Mouse (Mus musculus) limb, embryonic 14.5 days (tissue): Measurements from ENCODE around the gene Rslcan18. TPM values are rescaled to one million over a fixed set of nuclear protein-coding genes. Genes with fewer than 3 reads are reported as not detected.
A peak's percentile ranks its signal among the peaks of the same experiment; 100 is the strongest.

ENCODE experiments used
- ATAC-seq: fragments of 200-750 bp; cut with Nextera tagmentation; 2 replicates; pipeline ENCODE4 v1.8.0; 2017; ENCODE audit warnings: low read depth, moderate number of reproducible peaks, moderate TSS enrichment; ENCODE audit not compliant: low FRiP score
- DNase-seq: peaks from one replicate; pipeline ENCODE4 v3.0.0-alpha.2; 2015; ENCODE audit warnings: low spot score
- H3K27ac ChIP-seq: fragments of 300-500 bp; sonication (generic); replicated peaks from 2 replicates; pipeline ENCODE4 v1.5.1; 2014; ENCODE audit warnings: low read depth, mild to moderate bottlenecking, low read length, moderate library complexity, mixed read lengths
- H3K27me3 ChIP-seq: fragments of 300-500 bp; sonication (generic); 2 replicates; pipeline ENCODE4 v1.6.1; 2014; ENCODE audit warnings: low read length, mixed read lengths; ENCODE audit not compliant: control insufficient read depth, insufficient read depth
- H3K36me3 ChIP-seq: fragments of 300-500 bp; sonication (generic); 2 replicates; pipeline ENCODE4 v1.6.1; 2014; ENCODE audit warnings: mild to moderate bottlenecking, low read length, moderate library complexity, mixed read lengths; ENCODE audit not compliant: control insufficient read depth, insufficient read depth
- H3K4me1 ChIP-seq: fragments of 300-500 bp; sonication (generic); 2 replicates; pipeline ENCODE4 v1.6.1; 2014; ENCODE audit warnings: antibody characterized with exemption, low read length, mixed read lengths; ENCODE audit not compliant: control insufficient read depth, insufficient read depth
- H3K4me2 ChIP-seq: fragments of 300-500 bp; sonication (generic); replicated peaks from 2 replicates; pipeline ENCODE4 v1.6.1; 2014; ENCODE audit warnings: low read depth, mild to moderate bottlenecking, low read length, moderate library complexity; ENCODE audit not compliant: severe bottlenecking
- H3K4me3 ChIP-seq: fragments of 300-500 bp; sonication (generic); replicated peaks from 2 replicates; pipeline ENCODE4 v1.5.1; 2014; ENCODE audit warnings: low read length
- H3K9ac ChIP-seq: fragments of 300-500 bp; sonication (generic); 2 replicates; pipeline ENCODE4 v1.6.1; 2014; ENCODE audit warnings: mild to moderate bottlenecking, low read depth, low read length, moderate library complexity; ENCODE audit not compliant: severe bottlenecking
- H3K9me3 ChIP-seq: fragments of 300-500 bp; sonication (generic); 2 replicates; pipeline ENCODE4 v1.6.1; 2016; ENCODE audit warnings: low read length; ENCODE audit not compliant: control insufficient read depth
- POLR2A ChIP-seq: fragments of 200-500 bp; IDR thresholded peaks from 2 replicates; pipeline ENCODE4 v1.8.0; 2012; ENCODE audit warnings: inconsistent platforms, mild to moderate bottlenecking, moderate library complexity, borderline replicate concordance; ENCODE audit not compliant: insufficient read depth, insufficient read length; ENCODE audit errors: extremely low read depth
- WGBS: fragments of 180-500 bp; shearing (Covaris S2); extraction: QIAGEN DNeasy Blood & Tissue Kit; methylation state at CpG from one replicate; pipeline ENCODE4 v1.1.7; 2014; 5-methylcytosine and 5-hydroxymethylcytosine counted together
- polyA plus RNA-seq, 2 experiments: library from polyadenylated mRNA; depleted of rRNA in 1 of 2; stranded (reverse) in 1 of 2; unstranded in 1 of 2; fragments of >200 nt; fragmentation: Nextera tagmentation in 1 of 2; extraction: Ambion mirVana in 1 of 2; gene quantifications; 2 replicates each; pipeline versions ENCODE4 v1.2.1 to v1.2.3; 2012 to 2014

The Rslcan18 gene
- polyA plus RNA-seq, 2 experiments: 0.08 to 0.31 TPM

- Histone ChIP-seq H3K4me1 (peaks cover 7% of the 10 kb centered on the region; the same call in 1 of the 2 replicates), H3K4me2 (no peak overlapping the region), H3K36me3 (no peaks in the 10 kb centered on the region), H3K9me3 (no peaks in the 10 kb centered on the region), H3K27ac (no peak overlapping the region), H3K27me3 (no peaks in the 10 kb centered on the region), H3K4me3 (no peak overlapping the region), H3K9ac (no peak overlapping the region)
- DNase-seq: no peak
- 79% methylated on average over 12 of the region's 12 CpGs for WGBS
- no peak for TF ChIP-seq POLR2A
- ATAC-seq: no peak
Measured at GRCm38 (mm10) chr13:67112096-67112495, 4.0 kb downstream of the Rslcan18 start.

- DNase-seq: no peak
- H3K27me3 ChIP-seq: no peaks in the 10 kb centered on the region
- WGBS: 3% methylated on average over 9 of the region's 9 CpGs
- ATAC-seq: peak; percentile 69
- H3K4me2 ChIP-seq: peak overlapping the region; percentile 69
- peaks cover 7% of the 10 kb centered on the region; the same call in 1 of the 2 replicates for H3K4me1 ChIP-seq
- peak overlapping the region; percentile 34; the same call in 1 of the 2 replicates for H3K9ac ChIP-seq
- peak overlapping the region; percentile 48; the same call in 1 of the 2 replicates for H3K27ac ChIP-seq
- peaks cover 10% of the 10 kb centered on the region for H3K9me3 ChIP-seq
- peaks cover 5% of the 10 kb centered on the region for H3K36me3 ChIP-seq
- peak overlapping the region; percentile 71 for H3K4me3 ChIP-seq
- no peak for TF ChIP-seq POLR2A
Measured at GRCm38 (mm10) chr13:67108821-67109206, 7.2 kb downstream of the Rslcan18 start.

GRCm38 (mm10) chr13:67108194-67108820 lies 7.8 kb downstream of the Rslcan18 start, which contains the start of gene Gm28557:
TSS of gene Gm28557 (minus strand) at chr13:67108604.
- Histone ChIP-seq H3K27ac (peak within 1 kb of the TSS; percentile 90), H3K9ac (peak within 1 kb of the TSS; percentile 80), H3K4me3 (peak within 1 kb of the TSS; percentile 71), H3K4me2 (peak within 1 kb of the TSS; percentile 69), H3K9me3 (peaks cover 10% of the 10 kb centered on the region), H3K27me3 (no peaks in the 10 kb centered on the region), H3K36me3 (peaks cover 5% of the 10 kb centered on the region), H3K4me1 (peaks cover 7% of the 10 kb centered on the region; the same call in 1 of the 2 replicates)
- ATAC-seq: peak; percentile 97
- TF ChIP-seq POLR2A: peak; percentile 63; the same call in 1 of the 2 replicates
- DNase-seq: peak; percentile 98
- under 1% methylated on average over 17 of the region's 17 CpGs for WGBS

- ATAC-seq: no peak
- WGBS: 59% methylated on average over 9 of the region's 9 CpGs
- Histone ChIP-seq H3K27me3 (no peaks in the 10 kb centered on the region), H3K27ac (peak overlapping the region; percentile 90), H3K36me3 (peaks cover 5% of the 10 kb centered on the region), H3K4me1 (peaks cover 7% of the 10 kb centered on the region; the same call in 1 of the 2 replicates), H3K9ac (peak overlapping the region; percentile 80), H3K4me2 (peak overlapping the region; percentile 69), H3K4me3 (peak overlapping the region; percentile 71), H3K9me3 (peaks cover 10% of the 10 kb centered on the region)
- DNase-seq: no peak
- TF ChIP-seq POLR2A: no peak
Measured at GRCm38 (mm10) chr13:67107681-67108080, 8.4 kb downstream of the Rslcan18 start.

- WGBS: 85% methylated on average over 10 of the region's 10 CpGs
- Histone ChIP-seq H3K9me3 (no peaks in the 10 kb centered on the region), H3K27ac (no peak within 1 kb of the TSS), H3K9ac (no peak within 1 kb of the TSS), H3K27me3 (no peaks in the 10 kb centered on the region), H3K4me3 (no peak within 1 kb of the TSS), H3K4me1 (no peaks in the 10 kb centered on the region), H3K4me2 (no peak within 1 kb of the TSS), H3K36me3 (0 out of 2 replicates have a peak, but pooled peaks cover 4% of the 10 kb centered on the region)
- no peak for TF ChIP-seq POLR2A
- ATAC-seq: no peak
- DNase-seq: no peak
Measured at GRCm38 (mm10) chr13:67097876-67098275, 18.2 kb downstream of the Rslcan18 start, which contains the start of gene Zfp708. TSS of gene Zfp708 (minus strand) at chr13:67097976.
